Mouse (Mus musculus) liver, embryonic 11.5 days (tissue): Measurements from ENCODE around the gene Inafm1. TPM values are rescaled to one million over a fixed set of nuclear protein-coding genes. Genes with fewer than 3 reads are reported as not detected.
A peak's percentile ranks its signal among the peaks of the same experiment; 100 is the strongest.
"Not testable (repeated sequence)": the region's sequence is repeated elsewhere in the genome, so short reads cannot be mapped to it uniquely, and the experiment has no call there.

Experiments used
- ATAC-seq: fragments of 200-750 bp; cut with Nextera tagmentation; replicated peaks from 2 replicates; pipeline ENCODE4 v1.8.0; 2017; ENCODE audit warnings: moderate number of reproducible peaks, mild to moderate bottlenecking, moderate TSS enrichment, moderate library complexity; ENCODE audit not compliant: low FRiP score
- DNase-seq: peaks from one replicate; pipeline ENCODE4 v3.0.0-alpha.2; 2017; ENCODE audit warnings: low spot score
- H3K27ac ChIP-seq: fragments of 300-500 bp; sonication (generic); 2 replicates; pipeline ENCODE4 v1.5.1; 2014; ENCODE audit warnings: mild to moderate bottlenecking, low read depth, low read length, control low read depth
- H3K27me3 ChIP-seq: fragments of 300-500 bp; sonication (generic); replicated peaks from 2 replicates; pipeline ENCODE4 v1.6.1; 2014; ENCODE audit warnings: low read length, mixed read lengths; ENCODE audit not compliant: control insufficient read depth, insufficient read depth
- H3K36me3 ChIP-seq: fragments of 300-500 bp; sonication (generic); 2 replicates; pipeline ENCODE4 v1.6.1; 2014; ENCODE audit warnings: mild to moderate bottlenecking, low read length, moderate library complexity, mixed read lengths; ENCODE audit not compliant: control insufficient read depth, insufficient read depth
- H3K4me1 ChIP-seq: fragments of 300-500 bp; sonication (generic); replicated peaks from 2 replicates; pipeline ENCODE4 v1.6.1; 2014; ENCODE audit warnings: low read length, mixed read lengths; ENCODE audit not compliant: control insufficient read depth, insufficient read depth
- H3K4me2 ChIP-seq: fragments of 300-500 bp; sonication (generic); 2 replicates; pipeline ENCODE4 v1.6.1; 2014; ENCODE audit warnings: mild to moderate bottlenecking, control low read depth, moderate library complexity
- H3K4me3 ChIP-seq: fragments of 300-500 bp; sonication (generic); 2 replicates; pipeline ENCODE4 v1.5.1; 2014; ENCODE audit warnings: low read depth, low read length, control low read depth
- H3K9ac ChIP-seq: fragments of 300-500 bp; sonication (generic); 2 replicates; pipeline ENCODE4 v1.6.1; 2014; ENCODE audit warnings: low read depth, low read length, control low read depth
- H3K9me3 ChIP-seq: fragments of 300-500 bp; sonication (generic); 2 replicates; pipeline ENCODE4 v1.6.1; 2016; ENCODE audit warnings: low read length, inconsistent platforms, mixed read lengths; ENCODE audit not compliant: control insufficient read depth
- WGBS: fragments of 180-500 bp; shearing (Covaris S2); extraction: QIAGEN DNeasy Blood & Tissue Kit; methylation state at CpG from one replicate; pipeline ENCODE4 v1.1.7; 2014; 5-methylcytosine and 5-hydroxymethylcytosine counted together
- polyA plus RNA-seq: library from polyadenylated mRNA; unstranded; fragments of >200 nt; fragmentation: Nextera tagmentation; extraction: Ambion mirVana; gene quantifications from 2 replicates; pipeline ENCODE4 v1.2.1, GENCODE M21; 2014

Inafm1 gene
- polyA plus RNA-seq, 1 experiment from 2014 or later, result 10.6 TPM

DNA sequence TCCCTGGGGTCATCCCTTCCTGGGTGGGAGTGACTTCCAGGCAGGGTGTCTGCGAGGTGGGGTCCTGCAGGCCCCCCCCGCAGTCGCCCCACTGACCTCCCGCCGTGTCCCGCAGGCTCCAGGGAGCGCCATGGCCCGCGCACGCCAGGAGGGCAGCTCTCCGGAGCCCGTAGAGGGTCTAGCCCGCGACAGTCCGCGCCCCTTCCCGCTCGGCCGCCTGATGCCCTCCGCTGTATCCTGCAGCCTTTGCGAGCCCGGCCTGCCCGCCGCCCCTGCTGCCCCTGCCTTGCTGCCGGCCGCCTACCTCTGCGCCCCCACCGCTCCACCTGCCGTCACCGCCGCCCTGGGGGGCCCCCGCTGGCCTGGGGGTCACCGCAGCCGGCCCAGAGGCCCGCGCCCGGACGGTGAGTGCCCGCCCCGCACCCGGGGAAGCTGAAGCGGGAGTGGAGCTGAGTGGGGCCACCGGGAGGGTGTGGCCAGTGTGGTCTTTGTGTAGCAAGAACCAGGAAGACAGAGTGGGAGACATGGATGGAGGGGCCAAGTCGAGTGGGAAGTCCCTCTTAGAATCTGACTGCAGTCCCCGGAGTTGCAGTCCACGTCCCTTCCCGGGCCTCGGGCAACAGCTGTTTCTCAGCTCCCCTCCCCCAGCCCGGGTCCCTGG, 38.7 kb upstream of the Inafm1 start:
- H3K4me1 ChIP-seq, result peaks cover 53% of the 10 kb centered on the region
- WGBS, result under 1% methylated on average over 49 of the region's 49 CpGs
- peak; percentile 48 for DNase-seq

DNA sequence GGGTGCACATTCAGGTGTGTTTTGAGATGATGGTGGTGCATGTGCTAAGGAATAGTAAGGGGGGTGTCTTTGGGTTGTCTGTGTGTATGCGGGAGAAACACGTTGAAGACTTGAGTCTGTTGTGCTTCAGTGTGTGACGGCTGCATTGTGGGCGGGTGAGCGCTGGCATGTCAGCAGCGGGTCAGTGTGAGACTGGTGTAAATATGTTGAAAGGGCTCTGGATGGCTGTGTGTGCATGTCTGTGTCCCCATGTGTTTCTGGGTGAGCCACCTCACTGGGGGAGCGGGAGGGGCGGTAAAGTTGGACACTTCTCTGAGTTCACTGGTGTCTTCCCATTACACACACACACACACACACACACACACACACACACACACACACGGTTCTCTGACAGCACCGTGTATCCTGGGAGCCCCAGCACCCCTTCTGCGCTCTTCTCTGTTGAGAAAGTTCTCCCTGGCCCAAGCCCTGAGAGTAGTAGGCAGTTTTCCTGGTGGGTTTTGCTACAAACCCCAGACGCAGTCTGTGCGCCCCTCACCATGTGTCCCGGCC, 38.1 kb upstream of the Inafm1 start:
- Histone ChIP-seq H3K9ac (peak overlapping the region; percentile 97), H3K4me2 (peak overlapping the region; percentile 100), H3K4me3 (peak overlapping the region; percentile 78), H3K9me3 (no peaks in the 10 kb centered on the region), H3K27me3 (no peaks in the 10 kb centered on the region), H3K4me1 (peaks cover 53% of the 10 kb centered on the region), H3K27ac (peak overlapping the region; percentile 99), H3K36me3 (no peaks in the 10 kb centered on the region)
- WGBS, result 3% methylated on average over 14 of the region's 14 CpGs
- DNase-seq, result peak; percentile 66
- ATAC-seq, result no peak

More for the DNA sequence above, 38.7 kb upstream of the Inafm1 start:
- H3K9ac ChIP-seq, result peak overlapping the region; percentile 97
- no peaks in the 10 kb centered on the region for H3K9me3 ChIP-seq
- H3K36me3 ChIP-seq, result no peaks in the 10 kb centered on the region
- peak overlapping the region; percentile 78 for H3K4me3 ChIP-seq
- H3K27me3 ChIP-seq, result no peaks in the 10 kb centered on the region
- H3K27ac ChIP-seq, result peak overlapping the region; percentile 99
- no peak for ATAC-seq
- peak overlapping the region; percentile 100 for H3K4me2 ChIP-seq

DNA sequence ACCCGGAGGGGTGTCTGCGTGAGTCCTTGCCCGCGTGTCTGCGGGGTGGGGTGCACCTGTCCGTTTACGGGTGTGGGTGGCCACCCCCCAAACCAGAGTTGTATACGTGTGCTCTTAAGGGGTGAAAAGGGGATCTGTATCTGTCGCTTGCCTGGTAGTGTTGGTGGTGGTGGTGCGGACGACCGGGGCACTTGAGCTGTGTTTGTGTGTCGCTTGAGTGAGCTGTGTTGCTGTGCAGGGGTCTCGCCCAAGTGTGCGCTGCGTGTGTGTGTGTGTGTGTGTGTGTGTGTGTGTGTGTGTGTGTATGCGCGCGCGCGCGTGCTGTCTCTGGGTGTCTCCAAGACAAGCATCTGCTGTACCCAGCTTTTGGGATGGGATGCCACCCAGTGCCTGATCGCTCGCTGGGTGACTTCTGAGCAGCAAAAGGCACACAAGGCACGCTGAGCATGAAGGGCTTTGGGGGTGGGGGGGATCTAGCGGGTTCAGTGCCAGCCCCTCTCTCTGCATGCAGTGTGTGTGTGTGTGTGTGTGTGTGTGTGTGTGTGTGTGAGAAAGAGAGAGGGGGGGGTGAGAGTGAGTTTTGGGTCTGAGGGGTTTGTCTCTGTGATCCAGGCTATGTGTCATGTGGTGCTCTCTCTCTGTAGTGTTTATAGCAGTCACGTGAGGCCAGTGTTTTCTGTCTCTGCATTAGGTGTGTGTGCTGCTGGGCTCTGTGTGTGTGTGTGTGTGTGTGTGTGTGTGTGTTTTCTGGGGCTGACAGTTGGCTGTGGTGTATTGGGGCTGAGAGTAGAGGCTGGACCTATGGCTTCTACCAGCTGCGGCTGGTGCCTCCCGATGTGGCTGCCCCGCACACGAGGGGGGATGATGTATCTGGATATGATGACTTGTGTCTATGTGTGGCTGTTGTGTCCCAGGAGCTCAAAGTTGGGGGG, 37.4 kb upstream of the Inafm1 start:
- Histone ChIP-seq H3K9ac (peak overlapping the region; percentile 97), H3K4me1 (peaks cover 53% of the 10 kb centered on the region), H3K36me3 (no peaks in the 10 kb centered on the region), H3K9me3 (no peaks in the 10 kb centered on the region), H3K27ac (peak overlapping the region; percentile 71), H3K27me3 (no peaks in the 10 kb centered on the region), H3K4me2 (peak overlapping the region; percentile 100), H3K4me3 (peak overlapping the region; percentile 78)
- under 1% methylated on average over 31 of the region's 31 CpGs for WGBS
- DNase-seq (peak; percentile 66), ATAC-seq (no peak)

DNA sequence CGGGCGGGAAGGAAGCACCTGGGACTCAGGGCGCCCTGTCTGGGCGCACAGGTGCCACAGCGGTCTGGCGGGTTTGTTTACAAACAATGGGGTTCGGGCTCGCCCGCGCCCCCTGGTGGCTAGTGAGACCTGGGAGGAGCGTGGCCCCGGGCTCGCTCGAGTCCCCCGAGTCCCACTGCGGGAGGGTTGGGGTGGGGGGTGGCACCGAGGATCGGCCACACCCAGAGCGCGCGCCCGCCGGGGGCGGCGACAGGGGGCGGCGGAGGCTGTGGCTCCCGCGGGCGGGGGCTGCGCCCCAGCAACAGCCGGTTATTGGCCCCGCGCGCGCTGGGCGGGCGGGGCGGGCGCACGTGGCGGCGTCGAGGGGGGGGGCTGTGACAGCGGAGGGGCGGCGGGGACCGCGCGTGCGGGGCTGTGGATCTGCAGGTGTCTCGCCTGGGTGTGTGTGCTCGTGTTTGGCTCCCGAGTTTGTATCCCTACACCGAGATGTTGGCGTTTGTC, 36.7 kb upstream of the Inafm1 start:
- no peaks in the 10 kb centered on the region for H3K27me3 ChIP-seq
- 1% methylated on average over 50 of the region's 56 CpGs for WGBS
- DNase-seq (peak; percentile 86), ATAC-seq (peak; percentile 37)
- peak overlapping the region; percentile 78 for H3K4me3 ChIP-seq
- H3K4me1 ChIP-seq, result peaks cover 51% of the 10 kb centered on the region
- no peaks in the 10 kb centered on the region for H3K9me3 ChIP-seq
- peak overlapping the region; percentile 97 for H3K9ac ChIP-seq
- H3K36me3 ChIP-seq, result no peaks in the 10 kb centered on the region
- H3K27ac ChIP-seq, result peak overlapping the region; percentile 71
- peak overlapping the region; percentile 100 for H3K4me2 ChIP-seq

- Histone ChIP-seq H3K36me3 (no peaks in the 10 kb centered on the region), H3K27ac (peak overlapping the region; percentile 71), H3K9me3 (no peaks in the 10 kb centered on the region), H3K27me3 (no peaks in the 10 kb centered on the region), H3K4me2 (peak overlapping the region; percentile 100), H3K4me3 (peak overlapping the region; percentile 78), H3K4me1 (peaks cover 50% of the 10 kb centered on the region), H3K9ac (peak overlapping the region; percentile 97)
- peak; percentile 84 for DNase-seq
- WGBS, result under 1% methylated on average over 61 of the region's 61 CpGs
- ATAC-seq, result peak; percentile 44
Measured at GRCm38 (mm10) chr7:16309318-16310019, 36.1 kb upstream of the Inafm1 start.

DNA sequence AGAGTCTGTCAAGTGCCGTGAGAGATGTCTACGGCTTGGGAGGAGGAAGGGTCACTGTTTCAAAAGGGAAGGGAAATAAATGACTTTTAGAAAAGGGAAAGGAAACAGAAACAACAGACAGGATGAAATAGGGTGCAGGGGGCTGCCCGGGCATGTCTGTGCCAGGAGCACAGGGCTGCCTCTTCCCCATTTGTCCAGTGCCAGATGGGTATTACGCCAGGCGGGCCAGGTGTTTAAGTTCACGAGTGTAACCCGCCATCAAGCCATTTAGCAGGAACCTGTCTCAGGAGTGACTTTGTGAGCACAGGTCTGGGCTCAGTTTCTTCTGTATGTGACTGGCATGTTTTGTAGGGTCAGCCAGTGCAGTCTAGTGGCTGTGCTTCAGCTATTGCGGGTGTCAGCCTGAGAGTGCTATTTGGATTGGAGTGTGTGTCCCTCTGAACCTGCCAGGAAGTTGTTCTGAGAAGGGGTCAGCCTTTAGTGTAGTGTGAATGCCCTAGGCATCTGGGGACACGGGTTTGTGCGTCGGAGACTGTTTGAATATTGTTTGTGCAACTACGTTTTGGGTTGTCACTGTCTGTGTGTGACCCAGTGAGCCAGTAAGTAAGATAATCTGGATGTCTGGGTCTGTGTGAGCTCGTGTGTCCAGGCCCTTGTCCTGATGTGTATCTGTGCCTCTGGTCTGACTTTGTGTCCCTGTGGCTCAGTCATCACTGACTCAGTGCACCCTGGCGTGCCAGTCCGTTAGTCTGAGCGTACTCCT, 35.3 kb upstream of the Inafm1 start:
- 48% methylated on average over 16 of the region's 16 CpGs for WGBS
- peak overlapping the region; percentile 97; the same call in 1 of the 2 replicates for H3K9ac ChIP-seq

DNA sequence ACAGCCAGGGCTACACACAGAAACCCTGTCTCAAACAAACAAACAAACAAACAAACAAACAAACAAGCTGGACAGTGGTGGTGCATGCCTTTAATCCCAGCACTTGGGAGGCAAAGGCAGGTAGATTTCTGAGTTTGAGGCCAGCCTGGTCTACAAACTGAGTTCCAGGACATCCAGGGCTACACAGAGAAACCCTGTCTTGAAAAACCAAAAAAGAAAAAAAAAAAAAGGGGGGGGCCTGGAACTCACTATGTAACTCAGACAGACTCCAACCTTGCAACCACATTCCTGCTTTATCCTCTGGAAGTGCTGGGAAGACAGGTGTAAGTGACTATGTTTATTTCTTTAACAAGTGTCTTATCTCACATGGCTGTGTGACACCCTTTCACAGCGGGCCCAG, 34.7 kb upstream of the Inafm1 start, which contains the start of gene Bbc3:
Bbc3 (plus strand) TSS at position 301 of the 400 bp plus-strand sequence.
- Histone ChIP-seq H3K9ac (peak within 1 kb of the TSS; percentile 97; the same call in 1 of the 2 replicates), H3K4me2 (peak within 1 kb of the TSS; percentile 100), H3K4me1 (peaks cover 40% of the 10 kb centered on the region), H3K4me3 (peak within 1 kb of the TSS; percentile 78), H3K27ac (0 out of 2 replicates have a peak within 1 kb of the TSS, but pooled peaks have one; percentile 71)
- H3K27me3 ChIP-seq, ATAC-seq, H3K36me3 ChIP-seq, H3K9me3 ChIP-seq, DNase-seq: not testable (repeated sequence)
- WGBS, result 49% methylated on average over 1 of the region's 1 CpGs

More for the DNA sequence above, 35.3 kb upstream of the Inafm1 start:
- Histone ChIP-seq H3K27ac (0 out of 2 replicates have a peak overlapping the region, but pooled peaks have one; percentile 71), H3K4me1 (peaks cover 46% of the 10 kb centered on the region), H3K4me2 (peak overlapping the region; percentile 100), H3K36me3 (no peaks in the 10 kb centered on the region), H3K27me3 (no peaks in the 10 kb centered on the region), H3K4me3 (peak overlapping the region; percentile 78), H3K9me3 (no peaks in the 10 kb centered on the region)
- no peak for ATAC-seq
- DNase-seq, result no peak
